Mouse (Mus musculus) embryonic facial prominence, embryonic 14.5 days (tissue): ENCODE measurements at regions not wholly inside any gene's neighbourhood (a gene's known extent, or its start where the extent isn't known, plus 50 kb on each side); places are given as distances from the start of the nearest gene placed in this dataset.
A peak's percentile ranks its signal among the peaks of the same experiment; 100 is the strongest.

Experiments
- ATAC-seq: fragments of 200-750 bp; cut with Nextera tagmentation; 2 replicates; pipeline ENCODE4 v1.8.0; 2017; ENCODE audit warnings: low read depth, moderate number of reproducible peaks, moderate TSS enrichment
- DNase-seq: peaks from one replicate; pipeline ENCODE4 v3.0.0-alpha.2; 2015; ENCODE audit warnings: low spot score
- H3K27ac ChIP-seq: fragments of 300-500 bp; sonication (generic); replicated peaks from 2 replicates; pipeline ENCODE4 v1.5.1; 2014; ENCODE audit warnings: low read depth, mild to moderate bottlenecking, low read length, moderate library complexity
- H3K27me3 ChIP-seq: fragments of 300-500 bp; sonication (generic); replicated peaks from 2 replicates; pipeline ENCODE4 v1.6.1; 2014; ENCODE audit warnings: low read length; ENCODE audit not compliant: control insufficient read depth, insufficient read depth
- H3K36me3 ChIP-seq: fragments of 300-500 bp; sonication (generic); 2 replicates; pipeline ENCODE4 v1.6.1; 2014; ENCODE audit warnings: low read length, mixed read lengths; ENCODE audit not compliant: control insufficient read depth, insufficient read depth
- H3K4me1 ChIP-seq: fragments of 300-500 bp; sonication (generic); 2 replicates; pipeline ENCODE4 v1.6.1; 2014; ENCODE audit warnings: antibody characterized with exemption, low read length; ENCODE audit not compliant: control insufficient read depth, insufficient read depth
- H3K4me2 ChIP-seq: fragments of 300-500 bp; sonication (generic); 2 replicates; pipeline ENCODE4 v1.6.1; 2014; ENCODE audit warnings: low read depth, mild to moderate bottlenecking, low read length, moderate library complexity, mixed read lengths
- H3K4me3 ChIP-seq: fragments of 300-500 bp; sonication (generic); 2 replicates; pipeline ENCODE4 v1.5.1; 2014; ENCODE audit warnings: low read depth, mild to moderate bottlenecking, low read length
- H3K9ac ChIP-seq: fragments of 300-500 bp; sonication (generic); 2 replicates; pipeline ENCODE4 v1.6.1; 2014; ENCODE audit warnings: low read depth, mild to moderate bottlenecking, low read length, moderate library complexity, mixed read lengths
- H3K9me3 ChIP-seq: fragments of 300-500 bp; sonication (generic); 2 replicates; pipeline ENCODE4 v1.6.1; 2016; ENCODE audit warnings: low read length; ENCODE audit not compliant: control insufficient read depth
- WGBS: fragments of 180-500 bp; shearing (Covaris S2); extraction: QIAGEN DNeasy Blood & Tissue Kit; methylation state at CpG from one replicate; pipeline ENCODE4 v1.1.7; 2014; 5-methylcytosine and 5-hydroxymethylcytosine counted together

DNA sequence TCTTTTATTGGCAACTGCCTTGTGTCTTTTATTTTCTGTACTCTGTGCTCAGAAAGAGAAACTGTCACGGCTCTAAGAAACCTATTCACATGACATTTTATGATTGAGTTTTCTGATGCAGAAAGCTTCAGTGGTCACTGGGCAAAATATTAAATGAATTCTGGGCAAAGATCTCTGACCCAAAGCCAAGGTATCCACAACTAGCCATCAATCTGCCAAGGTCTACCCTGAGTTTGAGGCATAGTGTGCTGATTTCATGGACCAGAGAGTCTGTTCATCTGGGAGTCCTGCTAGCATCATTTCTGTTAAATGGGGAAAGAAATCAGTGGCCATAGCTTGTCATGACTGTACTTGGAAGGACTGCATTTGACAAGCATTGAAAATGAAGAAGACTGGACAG, 103.3 kb downstream of the Klf6 start:
- WGBS, result 92% methylated on average over 1 of the region's 1 CpGs

DNA sequence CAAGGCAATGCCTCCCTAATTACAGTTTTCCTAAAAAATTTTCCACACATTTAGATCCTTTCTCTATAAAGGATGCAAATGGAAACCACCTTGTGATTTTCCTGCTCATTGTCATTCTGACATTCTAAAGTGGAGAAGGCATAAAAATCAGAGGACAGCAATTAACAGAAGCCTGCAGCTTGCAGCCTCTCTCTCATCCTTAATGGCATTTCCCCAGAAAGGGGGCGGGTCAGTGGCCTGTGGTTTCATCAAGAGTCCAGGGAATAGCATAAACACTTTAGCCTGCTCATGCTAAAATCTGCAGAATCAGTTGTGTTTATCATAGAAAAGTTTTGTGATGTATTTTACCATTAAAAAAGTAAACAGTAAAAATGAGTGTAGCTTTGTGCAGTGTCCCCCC, 117.3 kb downstream of the Klf6 start:
- ATAC-seq (no peak), DNase-seq (peak; percentile 29)
- Histone ChIP-seq H3K4me1 (no peaks in the 10 kb centered on the region), H3K9me3 (no peaks in the 10 kb centered on the region), H3K36me3 (no peaks in the 10 kb centered on the region), H3K27ac (no peak overlapping the region), H3K9ac (no peak overlapping the region), H3K4me3 (no peak overlapping the region), H3K4me2 (no peak overlapping the region), H3K27me3 (no peaks in the 10 kb centered on the region)
- 51% methylated on average over 1 of the region's 1 CpGs for WGBS

More for the DNA sequence above, 103.3 kb downstream of the Klf6 start:
- no peak for ATAC-seq
- H3K4me1 ChIP-seq, result no peaks in the 10 kb centered on the region
- H3K27me3 ChIP-seq, result no peaks in the 10 kb centered on the region
- no peaks in the 10 kb centered on the region for H3K9me3 ChIP-seq
- H3K4me2 ChIP-seq, result no peak overlapping the region
- H3K27ac ChIP-seq, result no peak overlapping the region
- no peak overlapping the region for H3K4me3 ChIP-seq
- no peak overlapping the region for H3K9ac ChIP-seq
- H3K36me3 ChIP-seq, result no peaks in the 10 kb centered on the region
- no peak for DNase-seq

DNA sequence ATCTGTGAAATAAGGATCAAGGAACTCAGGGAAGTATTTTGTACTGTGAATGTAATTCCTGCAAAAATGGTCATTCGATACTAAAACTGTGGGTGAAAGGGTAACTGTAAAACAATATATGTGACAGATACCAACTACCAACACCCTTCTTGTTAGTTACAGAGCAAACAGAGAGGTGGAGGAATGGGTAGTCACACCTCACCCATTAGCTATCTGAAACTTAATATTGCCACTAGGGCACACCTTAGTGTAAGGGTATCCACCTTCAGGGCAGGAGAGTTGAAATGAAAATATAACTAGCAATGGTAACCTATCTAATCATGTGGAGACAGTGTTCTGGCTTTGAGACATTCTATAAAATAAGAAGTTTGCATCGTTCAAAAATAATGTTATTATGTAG, 126.2 kb downstream of the Klf6 start:
- DNase-seq, result no peak
- no peaks in the 10 kb centered on the region for H3K4me1 ChIP-seq
- WGBS, result 95% methylated on average over 2 of the region's 2 CpGs
- no peak overlapping the region for H3K4me3 ChIP-seq
- no peak for ATAC-seq
- H3K27ac ChIP-seq, result no peak overlapping the region
- no peak overlapping the region for H3K4me2 ChIP-seq
- no peaks in the 10 kb centered on the region for H3K27me3 ChIP-seq
- no peaks in the 10 kb centered on the region for H3K36me3 ChIP-seq
- no peaks in the 10 kb centered on the region for H3K9me3 ChIP-seq
- no peak overlapping the region for H3K9ac ChIP-seq

DNA sequence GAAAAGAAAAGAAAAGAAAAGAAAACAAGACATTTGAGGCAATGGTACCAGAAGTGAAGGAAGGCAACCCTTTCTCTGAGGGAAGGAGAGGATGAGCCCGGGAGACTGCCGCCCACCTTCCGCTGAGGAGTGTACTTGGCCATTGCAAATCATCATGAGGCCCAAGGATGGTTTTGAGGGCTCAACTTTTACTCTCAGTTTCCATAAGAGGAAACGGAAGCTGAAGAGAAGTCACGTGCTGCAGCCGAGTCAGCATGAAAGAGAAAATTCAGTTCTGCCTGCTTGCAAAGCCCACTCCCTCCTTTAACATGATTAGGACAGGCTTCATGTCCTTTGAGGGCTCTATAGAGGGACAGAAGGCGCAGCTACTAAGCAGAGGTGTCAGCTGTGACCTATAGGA, 127.1 kb downstream of the Klf6 start:
- Histone ChIP-seq H3K9me3 (no peaks in the 10 kb centered on the region), H3K27me3 (no peaks in the 10 kb centered on the region), H3K9ac (no peak overlapping the region), H3K4me1 (no peaks in the 10 kb centered on the region), H3K4me2 (no peak overlapping the region), H3K27ac (no peak overlapping the region), H3K36me3 (no peaks in the 10 kb centered on the region), H3K4me3 (no peak overlapping the region)
- DNase-seq (no peak), ATAC-seq (no peak)
- WGBS, result 92% methylated on average over 7 of the region's 7 CpGs

DNA sequence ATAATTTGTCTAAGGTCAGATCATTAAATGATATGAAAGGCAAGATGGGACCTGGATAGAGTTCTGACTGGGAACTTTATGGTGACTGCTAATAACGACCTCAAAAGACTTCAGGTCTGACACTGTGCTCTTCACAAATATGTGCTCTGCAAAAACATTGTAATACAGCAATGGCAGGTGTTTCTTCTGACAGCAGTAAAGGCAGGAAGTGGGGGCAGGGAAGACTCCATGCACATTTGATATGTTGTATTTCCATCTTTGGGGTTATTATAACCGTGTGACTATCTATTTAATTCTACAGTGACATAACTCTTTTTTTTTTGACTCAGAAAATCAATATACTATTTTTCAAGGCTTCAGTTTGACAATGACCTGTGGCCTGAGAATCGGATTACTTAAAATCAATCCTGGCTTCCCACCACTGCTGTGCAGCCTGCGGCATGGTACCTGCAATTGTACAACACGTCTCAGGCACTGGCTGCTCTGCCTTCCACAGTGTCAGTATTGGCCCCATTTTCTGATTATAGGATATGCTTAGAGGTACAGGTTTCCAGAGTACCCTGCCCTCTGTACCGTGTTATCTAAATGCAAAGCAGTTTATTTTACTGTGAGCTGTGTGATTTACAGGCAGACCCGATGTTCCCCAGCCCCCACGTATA, 139.4 kb downstream of the Klf6 start:
- no peaks in the 10 kb centered on the region for H3K9me3 ChIP-seq
- H3K27ac ChIP-seq, result no peak overlapping the region
- no peak for DNase-seq
- H3K4me3 ChIP-seq, result no peak overlapping the region
- ATAC-seq, result no peak
- H3K27me3 ChIP-seq, result no peaks in the 10 kb centered on the region
- no peak overlapping the region for H3K9ac ChIP-seq
- H3K4me1 ChIP-seq, result no peaks in the 10 kb centered on the region
- H3K4me2 ChIP-seq, result no peak overlapping the region
- WGBS, result 73% methylated on average over 8 of the region's 8 CpGs
- no peaks in the 10 kb centered on the region for H3K36me3 ChIP-seq

DNA sequence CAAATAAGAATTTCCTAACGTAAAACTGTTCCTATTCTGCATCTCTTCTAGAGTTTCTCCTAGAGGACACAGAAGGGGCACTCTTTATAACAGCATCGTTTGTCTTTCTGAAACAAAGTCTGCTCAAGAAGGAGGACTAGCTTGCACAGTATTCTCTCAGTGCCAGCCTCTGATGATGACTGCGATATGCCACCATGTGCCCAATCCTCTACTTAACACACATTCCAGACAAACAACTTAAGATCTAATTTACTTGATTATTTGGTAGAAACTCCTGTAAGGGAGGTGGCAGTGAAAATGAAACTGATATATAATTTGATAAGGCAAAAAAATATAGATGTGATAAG, 139.9 kb downstream of the Klf6 start:
- no peak overlapping the region for H3K9ac ChIP-seq
- 70% methylated on average over 3 of the region's 3 CpGs for WGBS
- H3K9me3 ChIP-seq, result no peaks in the 10 kb centered on the region
- no peaks in the 10 kb centered on the region for H3K36me3 ChIP-seq
- DNase-seq (no peak), ATAC-seq (no peak)
- H3K4me1 ChIP-seq, result no peaks in the 10 kb centered on the region
- no peaks in the 10 kb centered on the region for H3K27me3 ChIP-seq
- no peak overlapping the region for H3K4me2 ChIP-seq
- H3K27ac ChIP-seq, result no peak overlapping the region
- no peak overlapping the region for H3K4me3 ChIP-seq

DNA sequence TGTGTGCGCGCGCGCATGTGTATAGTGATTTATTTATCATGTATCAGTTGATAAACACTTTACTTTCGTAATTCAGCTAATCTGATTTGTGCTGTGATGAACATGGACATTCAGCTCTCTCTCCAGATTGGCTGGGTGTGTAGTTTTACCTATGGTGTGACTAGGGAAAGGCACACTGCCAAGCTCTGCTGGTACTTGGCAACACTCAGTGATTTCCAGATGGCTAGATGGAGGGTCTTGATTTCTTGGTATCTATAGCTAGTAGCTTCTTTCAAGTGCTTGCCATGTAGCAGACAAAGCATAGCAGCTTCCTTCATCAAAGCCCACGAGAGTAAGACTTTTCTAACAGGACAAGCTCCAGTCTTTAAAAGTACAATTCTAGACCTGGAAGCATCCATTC, 144.6 kb downstream of the Klf6 start:
- 94% methylated on average over 6 of the region's 6 CpGs for WGBS

DNA sequence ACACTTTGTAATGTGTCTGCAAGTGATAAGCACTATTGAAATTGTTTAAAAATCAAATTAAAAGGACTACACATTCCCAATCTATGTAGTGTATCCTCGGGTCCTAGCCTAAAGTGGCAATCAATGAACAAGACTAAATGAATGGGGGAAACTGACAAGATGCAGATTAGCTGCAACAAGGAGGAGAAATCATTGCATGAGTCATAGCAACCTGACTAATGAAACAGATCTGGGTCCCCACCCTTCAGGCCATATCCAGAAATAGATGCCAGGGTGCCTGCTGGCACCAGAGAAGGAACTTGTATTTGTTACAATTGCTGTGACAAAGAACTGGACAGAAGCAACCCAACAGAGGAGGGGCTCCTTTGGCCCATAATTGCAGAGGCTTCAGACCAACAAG, 148.4 kb downstream of the Klf6 start:
- no peak for ATAC-seq
- H3K36me3 ChIP-seq, result no peaks in the 10 kb centered on the region
- no peak overlapping the region for H3K27ac ChIP-seq
- no peaks in the 10 kb centered on the region for H3K9me3 ChIP-seq
- no peaks in the 10 kb centered on the region for H3K27me3 ChIP-seq
- no peaks in the 10 kb centered on the region for H3K4me1 ChIP-seq
- 72% methylated on average over 1 of the region's 1 CpGs for WGBS
- H3K9ac ChIP-seq, result no peak overlapping the region
- no peak overlapping the region for H3K4me2 ChIP-seq
- DNase-seq, result no peak
- no peak overlapping the region for H3K4me3 ChIP-seq

More for the DNA sequence above, 144.6 kb downstream of the Klf6 start:
- no peak overlapping the region for H3K9ac ChIP-seq
- no peaks in the 10 kb centered on the region for H3K4me1 ChIP-seq
- no peak overlapping the region for H3K4me3 ChIP-seq
- H3K4me2 ChIP-seq, result no peak overlapping the region
- no peaks in the 10 kb centered on the region for H3K27me3 ChIP-seq
- no peaks in the 10 kb centered on the region for H3K9me3 ChIP-seq
- no peaks in the 10 kb centered on the region for H3K36me3 ChIP-seq
- ATAC-seq (no peak), DNase-seq (no peak)
- no peak overlapping the region for H3K27ac ChIP-seq

DNA sequence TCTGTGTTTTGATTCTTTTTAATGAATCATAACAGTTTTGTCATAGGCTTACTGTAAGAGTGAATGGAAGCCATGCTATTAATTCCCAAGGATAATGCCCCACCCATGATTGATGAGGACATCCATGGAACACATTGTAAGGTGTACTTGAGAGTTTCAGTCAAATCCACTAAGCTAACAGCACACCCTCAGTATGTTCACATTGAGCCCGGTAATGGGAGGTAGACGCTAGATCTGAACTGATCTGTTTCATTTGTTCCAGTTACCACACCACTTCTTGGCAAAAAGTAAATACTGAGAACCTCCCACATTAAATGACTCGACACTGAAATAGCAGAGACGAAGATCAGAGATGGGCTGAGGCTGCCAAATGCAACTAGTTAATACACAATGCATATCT, 165.9 kb downstream of the Klf6 start:
- ATAC-seq (no peak), DNase-seq (no peak)
- H3K36me3 ChIP-seq, result no peaks in the 10 kb centered on the region
- no peak overlapping the region for H3K9ac ChIP-seq
- H3K27me3 ChIP-seq, result no peaks in the 10 kb centered on the region
- H3K9me3 ChIP-seq, result no peaks in the 10 kb centered on the region
- H3K4me3 ChIP-seq, result no peak overlapping the region
- 81% methylated on average over 4 of the region's 4 CpGs for WGBS
- H3K4me2 ChIP-seq, result no peak overlapping the region
- no peak overlapping the region for H3K27ac ChIP-seq
- 0 out of 2 replicates have a peak, but pooled peaks cover 12% of the 10 kb centered on the region for H3K4me1 ChIP-seq
